Mouse (Mus musculus) megakaryocyte, embryonic 14.5 days (primary cell): ENCODE results near the gene Skil.

Experiments used
- FLI1 ChIP-seq: IDR thresholded peaks from 2 replicates; pipeline ENCODE4 v1.6.1; 2012; ENCODE audit warnings: low read length, inconsistent platforms, mixed read lengths
- GATA1 ChIP-seq: IDR thresholded peaks from 3 replicates; pipeline ENCODE4 v1.6.1; 2012; ENCODE audit warnings: mixed read lengths, low read length, inconsistent platforms, borderline replicate concordance

GRCm38 (mm10) chr3:31054888-31055287, 40.0 kb upstream of the Skil start:
- no peak for TF ChIP-seq GATA1
- no peak for TF ChIP-seq FLI1
